Mouse (Mus musculus) megakaryocyte-erythroid progenitor cell, adult 5-6 weeks (primary cell): ENCODE data around the gene Coro6. TPM values are rescaled to one million over a fixed set of nuclear protein-coding genes. Genes with fewer than 3 reads are reported as not detected.

Experiments
- ATAC-seq: replicated peaks from 2 replicates; pipeline ENCODE4 v1.8.0; 2016; ENCODE audit warnings: mild to moderate bottlenecking, inconsistent platforms; ENCODE audit not compliant: severe bottlenecking, poor library complexity, low FRiP score, low TSS enrichment
- total RNA-seq, 2 experiments: library from RNA; stranded (forward) in 1 of 2; stranded (reverse) in 1 of 2; fragments of 200-1000, 215-1000 nt in 1 of 2; fragments of >200 nt in 1 of 2; fragmentation: Nextera tagmentation in 1 of 2; gene quantifications; 2 replicates each; pipeline ENCODE4 v1.2.3; 2014 to 2017

Gene Coro6
- total RNA-seq, 2 experiments from 2014 or later, result not detected

DNA sequence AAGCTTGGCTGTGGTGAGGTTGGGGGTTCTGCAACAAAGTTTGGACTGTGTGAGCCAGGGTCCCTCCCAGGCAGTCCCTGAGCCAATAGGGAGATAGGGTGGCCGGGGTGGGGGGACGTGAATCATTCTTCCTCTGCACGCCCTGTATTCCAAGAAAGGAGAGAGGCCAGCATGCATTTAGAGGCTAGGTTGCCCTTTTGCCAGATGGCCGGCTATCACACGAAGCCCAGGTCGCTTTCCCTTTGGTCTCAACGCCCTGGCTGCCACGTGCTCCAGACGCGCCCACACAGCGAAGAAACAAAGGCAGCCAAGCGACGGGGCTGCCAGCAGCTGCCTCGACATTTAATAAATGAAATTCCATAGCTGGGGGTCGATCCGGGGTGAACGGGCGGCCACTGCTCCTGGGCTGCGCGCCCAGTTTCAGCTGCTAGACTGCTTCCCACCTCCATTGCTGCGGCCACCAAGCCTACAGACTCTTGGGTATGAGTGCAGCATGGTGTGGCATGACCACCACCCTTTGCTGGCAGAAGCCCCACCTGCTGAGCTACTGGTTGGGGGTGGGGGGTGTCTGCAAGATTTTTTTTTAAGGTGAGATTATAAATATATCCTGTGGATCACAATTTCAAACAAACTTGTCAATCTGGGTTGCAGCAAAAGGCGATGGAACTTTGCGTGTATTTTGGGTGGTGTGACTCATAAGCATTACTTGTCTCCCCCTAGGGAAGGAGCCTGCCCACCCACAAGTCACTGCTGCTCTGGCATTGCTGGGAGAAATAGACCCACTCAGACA is 29.5 kb downstream of the Coro6 start:
- peak; percentile 20; the same call in 1 of the 2 replicates for ATAC-seq

GRCm38 (mm10) chr11:77492311-77492871 is 30.2 kb downstream of the Coro6 start:
- no peak for ATAC-seq

- ATAC-seq, result peak; percentile 66
Measured at GRCm38 (mm10) chr11:77492911-77493332, 30.7 kb downstream of the Coro6 start.

DNA sequence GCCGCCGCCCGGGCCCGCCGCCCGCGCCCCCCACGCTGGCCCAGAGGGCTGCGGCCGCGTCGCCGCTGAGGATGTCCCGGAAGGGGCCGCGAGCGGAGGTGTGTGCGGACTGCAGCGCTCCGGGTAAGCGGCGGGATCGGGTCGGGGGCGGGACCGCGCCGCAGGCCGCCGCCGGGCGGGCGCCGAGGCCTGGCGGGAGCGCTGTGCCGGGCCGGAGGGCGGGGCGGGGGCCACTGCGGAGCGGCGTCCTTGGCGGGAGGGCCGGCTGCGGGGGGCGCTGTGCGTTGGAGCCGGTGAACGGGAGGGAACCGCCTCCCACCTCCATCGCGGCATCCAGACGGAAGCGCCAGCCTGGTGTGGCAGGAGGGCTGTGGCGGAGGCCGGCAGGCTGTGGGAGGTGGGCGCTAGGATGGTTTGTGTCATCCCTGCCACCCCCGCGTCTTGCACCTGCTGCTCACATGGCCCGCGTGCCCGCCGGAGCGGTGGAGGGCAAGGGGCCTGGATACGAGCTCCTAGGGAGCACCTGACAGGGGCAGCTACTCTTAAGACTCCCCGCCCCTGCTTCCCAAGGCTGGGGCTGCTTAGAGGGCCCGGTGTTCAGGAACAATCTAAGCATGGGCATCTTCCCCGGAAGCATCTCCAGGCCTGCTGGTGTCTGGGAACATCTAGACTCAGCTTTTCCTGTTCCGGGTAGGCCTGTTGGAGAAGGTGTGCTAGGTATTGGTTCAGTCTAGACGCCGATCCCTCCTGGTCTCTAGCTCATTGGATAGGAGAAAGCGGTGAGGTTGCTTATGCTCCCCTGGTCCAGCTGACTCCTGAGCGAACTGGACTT is 31.5 kb downstream of the Coro6 start, which contains the start of gene Git1:
Git1 (plus strand) TSS at position 51 of the 832 bp plus-strand sequence.
- no peak for ATAC-seq

DNA sequence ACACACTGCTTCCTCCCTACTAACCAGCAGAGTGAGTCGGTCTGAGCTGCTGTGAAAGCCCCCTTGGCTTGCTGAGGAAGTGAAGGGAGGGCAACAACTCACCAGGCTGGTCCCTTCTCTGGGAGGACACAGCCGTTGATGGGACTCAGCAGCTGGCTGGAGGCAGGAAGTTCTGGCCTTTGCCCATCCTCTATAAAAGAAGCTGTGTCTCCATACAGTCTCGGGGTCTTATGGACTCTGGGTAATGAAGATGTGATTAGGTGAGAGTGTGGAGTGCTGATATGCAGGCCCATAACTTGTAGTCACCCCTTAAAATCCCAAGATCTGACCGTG is 32.1 kb downstream of the Coro6 start:
- no peak for ATAC-seq

DNA sequence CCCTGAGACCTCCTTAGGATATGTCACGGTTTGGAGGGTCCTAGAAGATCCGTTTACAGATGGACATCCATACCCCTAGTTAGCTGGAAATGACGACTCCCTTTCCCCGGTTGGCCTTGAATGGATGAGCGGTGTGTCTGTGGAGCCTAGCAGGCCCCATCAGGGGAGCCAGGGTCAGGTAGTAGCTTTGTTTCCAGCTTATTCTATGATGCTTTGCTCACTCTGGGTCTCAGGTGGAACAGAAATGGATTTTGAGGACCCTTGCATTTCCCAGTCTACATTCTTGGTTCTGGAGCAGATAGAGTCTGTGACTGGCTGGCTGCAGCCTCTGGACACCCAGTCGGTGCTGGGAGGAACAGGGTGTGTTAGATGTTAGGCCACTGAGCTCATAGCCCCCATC is 32.6 kb downstream of the Coro6 start:
- ATAC-seq, result no peak

DNA sequence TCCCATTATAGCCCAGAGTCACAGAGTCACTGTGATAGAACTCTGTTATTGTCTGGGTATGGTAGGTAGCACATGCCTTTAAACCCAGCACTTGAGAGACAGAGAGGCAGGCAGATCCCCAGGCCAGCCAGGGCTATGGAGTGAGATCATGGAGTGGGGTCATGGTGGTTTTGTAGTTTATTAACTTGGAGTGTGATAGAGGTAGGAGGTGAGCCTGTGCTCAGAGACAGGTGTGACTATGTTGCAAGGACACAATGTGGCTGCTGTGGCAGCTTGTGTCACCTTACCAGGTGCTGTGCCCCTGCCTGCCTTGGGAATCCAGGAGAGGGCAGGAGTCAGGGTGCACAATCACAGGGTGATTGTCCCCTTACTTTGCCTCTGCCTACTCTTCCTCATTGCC is 33.3 kb downstream of the Coro6 start:
- no peak for ATAC-seq

GRCm38 (mm10) chr11:77497341-77497756 is 35.1 kb downstream of the Coro6 start:
- ATAC-seq, result no peak

GRCm38 (mm10) chr11:77497851-77498250 is 35.6 kb downstream of the Coro6 start:
- ATAC-seq, result no peak

GRCm38 (mm10) chr11:77498261-77499139 is 36.3 kb downstream of the Coro6 start:
- no peak for ATAC-seq

- ATAC-seq, result no peak
Measured at GRCm38 (mm10) chr11:77499354-77499753, 37.1 kb downstream of the Coro6 start.

DNA sequence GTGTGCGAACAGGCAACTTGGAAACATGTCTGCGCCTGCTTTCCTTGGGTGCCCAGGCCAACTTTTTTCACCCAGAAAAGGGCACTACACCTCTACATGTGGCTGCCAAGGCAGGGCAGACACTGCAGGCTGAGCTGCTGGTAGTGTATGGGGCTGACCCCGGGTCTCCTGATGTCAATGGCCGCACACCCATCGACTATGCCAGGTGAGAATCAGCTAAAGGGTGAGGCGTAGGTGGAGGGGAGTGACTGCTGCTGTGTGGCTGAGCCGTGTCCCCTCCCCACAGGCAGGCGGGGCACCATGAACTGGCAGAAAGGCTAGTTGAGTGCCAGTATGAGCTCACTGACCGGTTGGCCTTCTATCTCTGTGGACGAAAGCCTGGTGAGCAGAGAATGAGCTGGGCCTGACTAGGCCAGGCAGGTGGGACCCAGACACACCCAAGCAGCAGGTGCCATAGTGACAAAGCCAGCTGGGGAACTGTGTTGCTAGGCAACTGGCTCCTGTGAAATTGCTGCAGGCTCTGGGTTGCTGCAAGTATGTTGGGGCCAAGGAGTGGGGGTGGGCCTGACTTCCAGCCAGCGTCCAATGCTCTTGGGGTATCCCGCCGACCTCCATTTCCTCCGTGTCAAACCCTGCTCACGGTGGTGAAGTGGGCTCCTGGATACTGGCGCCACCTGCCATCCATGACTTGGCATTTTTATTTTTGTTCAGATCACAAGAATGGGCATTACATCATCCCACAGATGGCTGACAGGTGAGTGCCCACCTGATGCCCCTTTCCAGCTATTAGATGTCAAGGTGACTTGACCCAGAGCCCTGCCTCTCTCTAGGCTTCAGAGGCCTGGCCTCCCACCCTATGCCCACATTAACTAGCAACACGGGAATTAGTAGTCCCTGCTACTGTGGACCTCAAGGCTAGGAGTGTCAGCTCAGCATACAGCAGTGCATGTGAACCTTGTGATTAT is 38.4 kb downstream of the Coro6 start:
- ATAC-seq, result no peak

- ATAC-seq, result peak; percentile 42; the same call in 1 of the 2 replicates
Measured at GRCm38 (mm10) chr11:77501392-77501791, 39.2 kb downstream of the Coro6 start.

GRCm38 (mm10) chr11:77501971-77502370 is 39.8 kb downstream of the Coro6 start:
- ATAC-seq, result no peak

DNA sequence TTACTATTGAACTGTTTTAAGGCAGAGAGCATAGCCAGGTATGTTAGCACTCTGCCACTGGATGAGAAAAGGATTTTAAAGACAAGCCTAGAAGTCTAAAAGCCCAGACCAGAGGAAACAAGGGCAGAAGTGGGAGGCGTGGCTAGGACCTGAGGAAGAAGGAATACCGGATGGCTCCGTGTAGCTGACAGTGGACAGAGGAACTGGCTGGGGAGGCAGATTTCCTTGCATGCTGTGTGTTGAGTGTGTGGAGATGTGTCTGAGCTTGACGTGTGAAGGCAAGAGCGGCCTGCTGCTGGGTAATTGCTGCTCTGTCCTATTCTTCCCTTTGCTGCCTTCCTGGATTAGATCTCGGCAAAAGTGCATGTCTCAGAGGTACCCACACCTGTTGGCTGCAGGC is 40.3 kb downstream of the Coro6 start:
- ATAC-seq, result no peak

GRCm38 (mm10) chr11:77503511-77503910 is 41.3 kb downstream of the Coro6 start:
- no peak for ATAC-seq

GRCm38 (mm10) chr11:77504377-77504776 is 42.2 kb downstream of the Coro6 start:
- ATAC-seq, result no peak

GRCm38 (mm10) chr11:77505291-77505980 is 43.2 kb downstream of the Coro6 start:
- ATAC-seq, result no peak
